Mouse (Mus musculus) heart, adult 2 months (tissue): ENCODE results near the gene Slc5a6.

Source experiments
- CTCF ChIP-seq: fragments of 200-600 bp; IDR thresholded peaks from 2 replicates; pipeline ENCODE4 v1.8.1; 2022; ENCODE audit warnings: antibody characterized with exemption, mild to moderate bottlenecking, moderate library complexity
- POLR2A ChIP-seq: fragments of 200-500 bp; IDR thresholded peaks from 2 replicates; pipeline ENCODE4 v1.6.1; 2011; ENCODE audit warnings: mild to moderate bottlenecking, low read depth, low read length, control low read depth; ENCODE audit not compliant: insufficient read depth

DNA sequence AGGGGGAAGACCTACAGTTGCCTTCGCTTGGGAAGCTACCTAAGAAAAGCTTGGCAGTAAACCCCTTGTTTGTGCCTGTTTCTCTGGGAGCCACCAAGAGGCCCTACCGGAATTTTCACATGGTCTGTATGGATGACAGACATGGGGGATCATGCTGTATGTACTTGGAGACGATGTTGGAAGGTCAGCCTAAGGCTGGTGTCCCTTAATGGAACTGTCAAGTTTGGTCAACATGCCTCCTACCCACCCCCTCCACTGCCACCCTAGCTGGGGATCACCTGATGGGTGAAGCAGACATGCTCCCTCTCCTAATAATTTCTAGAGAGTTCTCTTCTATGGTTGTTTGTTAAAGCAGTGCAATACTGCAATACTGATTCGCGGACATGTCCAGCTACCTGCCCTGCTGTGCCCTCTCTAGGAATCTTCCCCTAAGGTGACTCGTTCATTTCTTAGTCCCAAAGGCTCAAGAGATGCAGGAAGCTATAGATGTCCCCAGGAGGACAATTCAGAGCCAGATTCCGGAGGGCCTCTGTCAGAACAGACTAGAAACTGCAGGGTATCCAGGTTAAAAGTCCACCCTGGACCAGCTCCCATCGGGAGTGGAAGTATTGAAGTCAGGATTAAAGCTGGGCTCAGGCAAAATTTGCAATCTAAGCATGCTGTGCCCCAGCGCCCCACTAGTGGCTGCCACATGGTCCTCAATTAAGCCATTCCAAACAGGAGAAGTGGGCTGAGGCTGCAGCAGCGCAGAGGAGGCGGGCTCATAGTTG is 47.2 kb upstream of the Slc5a6 start:
- TF ChIP-seq POLR2A (no peak), CTCF (no peak)
